Mouse (Mus musculus): Measurements from ENCODE around the gene Snapc2. TPM values are rescaled to one million over a fixed set of nuclear protein-coding genes. Genes with fewer than 3 reads are reported as not detected.

Snapc2 gene
- polyA plus RNA-seq, 1 experiment from 2014 or later, result 62.7 TPM

DNA sequence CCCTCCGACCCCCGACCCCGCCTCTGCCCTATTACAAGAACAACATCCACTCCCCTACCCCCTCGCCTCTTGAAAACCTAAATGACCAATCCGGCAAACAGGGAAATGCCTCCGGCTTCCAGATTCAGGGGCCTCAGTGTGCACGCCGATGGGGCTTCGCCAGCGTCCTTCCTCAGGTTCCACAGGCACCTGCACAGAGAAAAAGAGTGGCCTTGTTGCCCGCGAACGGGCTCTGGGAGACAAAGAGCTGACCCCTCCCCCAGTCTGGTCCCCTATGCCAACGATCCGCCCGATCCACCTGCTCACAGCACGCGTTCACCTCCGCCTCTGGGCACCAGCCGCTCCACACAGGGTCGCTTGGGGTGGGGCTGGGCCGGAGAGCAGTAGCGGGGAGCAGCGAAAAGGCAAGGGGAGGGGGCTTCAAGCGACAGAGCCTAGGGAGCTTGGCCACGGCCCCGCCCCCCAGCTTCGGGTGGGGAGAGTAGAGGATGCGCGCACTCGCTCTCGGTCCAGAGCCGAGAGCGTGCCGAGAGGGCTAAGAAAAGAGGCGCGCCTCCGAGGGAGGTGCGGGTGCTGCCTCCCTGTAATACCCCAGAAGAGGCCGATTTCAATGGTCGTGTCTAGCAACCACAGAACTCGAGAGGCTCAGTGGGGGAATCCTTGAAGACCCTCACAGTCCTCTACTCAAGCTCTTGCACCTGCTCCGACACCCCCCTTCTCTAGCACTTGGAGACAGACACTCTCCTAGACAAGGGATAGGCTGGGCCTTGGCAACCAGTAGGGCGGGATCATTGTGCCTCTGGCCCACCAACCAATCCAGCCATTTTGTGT, 35.9 kb upstream of the Snapc2 start, which contains the start of gene Prr36:
Prr36 (minus strand) TSS at position 669 of the 831 bp plus-strand sequence.
- H3K27me3 ChIP-seq, result no peaks in the 10 kb centered on the region
- WGBS, result 1% methylated on average over 44 of the region's 44 CpGs

DNA sequence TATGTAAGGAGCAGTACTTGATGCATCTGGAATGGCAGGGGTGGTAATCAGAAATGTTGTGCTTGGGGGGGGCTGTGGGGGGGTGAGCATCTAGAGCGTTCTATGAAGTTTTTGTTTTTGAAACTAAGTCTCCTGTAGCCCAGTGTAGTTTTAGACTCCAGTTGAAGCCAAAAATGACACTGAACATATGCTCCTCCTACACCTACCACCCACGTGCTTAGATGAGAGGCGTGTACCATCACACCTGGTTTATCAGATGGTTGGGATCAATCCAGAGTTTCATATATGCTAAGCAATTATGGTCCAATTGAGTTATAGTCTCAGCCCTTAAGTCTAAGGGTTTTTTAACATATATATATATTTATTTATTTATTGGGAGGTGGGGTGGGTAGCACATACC, 33.3 kb upstream of the Snapc2 start:
- Histone ChIP-seq H3K9me3 (no peaks in the 10 kb centered on the region), H3K4me1 (replicated peaks) (peaks cover 15% of the 10 kb centered on the region), H3K36me3 (0 out of 2 replicates have a peak, but pooled peaks cover 7% of the 10 kb centered on the region), H3K9ac (replicated peaks) (no peak overlapping the region), H3K27ac (no peak overlapping the region), H3K27me3 (no peaks in the 10 kb centered on the region), H3K4me3 (replicated peaks) (no peak overlapping the region), H3K4me2 (replicated peaks) (no peak overlapping the region)
- 95% methylated on average over 3 of the region's 3 CpGs for WGBS
- no peak for ATAC-seq

More for the DNA sequence above, 35.9 kb upstream of the Snapc2 start, which contains the start of gene Prr36:
- peak; percentile 95 for ATAC-seq
- Histone ChIP-seq H3K9me3 (no peaks in the 10 kb centered on the region), H3K4me3 (replicated peaks) (peak within 1 kb of the TSS; percentile 64), H3K36me3 (0 out of 2 replicates have a peak, but pooled peaks cover 13% of the 10 kb centered on the region), H3K4me2 (replicated peaks) (peak within 1 kb of the TSS; percentile 93), H3K9ac (replicated peaks) (peak within 1 kb of the TSS; percentile 90), H3K4me1 (replicated peaks) (peaks cover 35% of the 10 kb centered on the region), H3K27ac (peak within 1 kb of the TSS; percentile 97)

DNA sequence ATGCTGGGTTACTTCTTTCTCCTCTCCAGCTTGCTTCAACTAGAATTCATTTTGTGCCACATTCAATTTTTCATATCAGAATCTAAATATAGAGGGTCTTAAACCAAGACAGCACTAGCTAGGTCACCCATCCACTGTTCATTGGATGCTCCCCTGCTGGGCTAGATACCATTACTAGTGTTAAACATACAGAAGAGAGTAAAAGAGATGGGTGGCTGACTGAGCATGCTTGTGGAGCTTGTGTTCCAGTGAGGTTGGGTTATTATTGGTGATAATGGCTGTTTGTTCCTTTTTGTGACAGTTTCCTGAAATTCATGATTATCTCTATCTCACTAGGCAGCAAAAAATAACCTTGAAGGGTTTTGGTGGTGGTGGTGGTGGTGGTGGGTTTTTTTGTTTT, 30.8 kb upstream of the Snapc2 start:
- H3K27ac ChIP-seq, result no peak overlapping the region
- peaks cover 5% of the 10 kb centered on the region; the same call in 1 of the 2 replicates for H3K4me1 ChIP-seq (replicated peaks)
- no peaks in the 10 kb centered on the region for H3K9me3 ChIP-seq
- H3K36me3 ChIP-seq, result no peaks in the 10 kb centered on the region
- peaks cover 14% of the 10 kb centered on the region for H3K27me3 ChIP-seq
- no peak overlapping the region for H3K9ac ChIP-seq (replicated peaks)
- ATAC-seq, result no peak
- no peak overlapping the region for H3K4me2 ChIP-seq (replicated peaks)
- no peak overlapping the region for H3K4me3 ChIP-seq (replicated peaks)

DNA sequence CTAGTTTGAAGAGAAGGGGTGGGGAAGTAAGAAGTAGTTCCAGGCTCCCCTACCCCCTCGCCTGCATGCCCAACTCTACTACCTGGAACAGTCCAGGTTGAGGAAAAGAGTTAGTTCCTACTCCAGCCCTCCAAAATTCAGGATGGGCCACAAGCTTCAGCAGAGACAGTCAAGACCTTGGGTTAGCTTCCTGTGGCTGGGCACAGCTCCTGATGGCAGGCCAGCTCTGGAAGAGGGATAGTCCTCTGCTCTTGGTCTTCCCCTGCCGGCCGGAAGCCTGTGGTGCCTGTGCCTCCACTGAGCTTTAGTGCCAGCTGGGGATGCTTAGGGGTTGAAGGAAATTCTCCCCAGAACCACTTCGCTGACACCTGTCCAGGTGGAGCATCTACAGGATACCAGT, 26.6 kb upstream of the Snapc2 start:
- peaks cover 5% of the 10 kb centered on the region; the same call in 1 of the 2 replicates for H3K4me1 ChIP-seq (replicated peaks)
- 26% methylated on average over 4 of the region's 4 CpGs for WGBS
- H3K9ac ChIP-seq (replicated peaks), result 0 out of 2 replicates have a peak overlapping the region, but pooled peaks have one; percentile 25
- peaks cover 25% of the 10 kb centered on the region for H3K27me3 ChIP-seq
- no peaks in the 10 kb centered on the region for H3K9me3 ChIP-seq
- H3K36me3 ChIP-seq, result no peaks in the 10 kb centered on the region
- H3K4me2 ChIP-seq (replicated peaks), result peak overlapping the region; percentile 36; the same call in 1 of the 2 replicates
- H3K4me3 ChIP-seq (replicated peaks), result no peak overlapping the region
- H3K27ac ChIP-seq, result no peak overlapping the region
- peak; percentile 56; the same call in 1 of the 2 replicates for ATAC-seq

DNA sequence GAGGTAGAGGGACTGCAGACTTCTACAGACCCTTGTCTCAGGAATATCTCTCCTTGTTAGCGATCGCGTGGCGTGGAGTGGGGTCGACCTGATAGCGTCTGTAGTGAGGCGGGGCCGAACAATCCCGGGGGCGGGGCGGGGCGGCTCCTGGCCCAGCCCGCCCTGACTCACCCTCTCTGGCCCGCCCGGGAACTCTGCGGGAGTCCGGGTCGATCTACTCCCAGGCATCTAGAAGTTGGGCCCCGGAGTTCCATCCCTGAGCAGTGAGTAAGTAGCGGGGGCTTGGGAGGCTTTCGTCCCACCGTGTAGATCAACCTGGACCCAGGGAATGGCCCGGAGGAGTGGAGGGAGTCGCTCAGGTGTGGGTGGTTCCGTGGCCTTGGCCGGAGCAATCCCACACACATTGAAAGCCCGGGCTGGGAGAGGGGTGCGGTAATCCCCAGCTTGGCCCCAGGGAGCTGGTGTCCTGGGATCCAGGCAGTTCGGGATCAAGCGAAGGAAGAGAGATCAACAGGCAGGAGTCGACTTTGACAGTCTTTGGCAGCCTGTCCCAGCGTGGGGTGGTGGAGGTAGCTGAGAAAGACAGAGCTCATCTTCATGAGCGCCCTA, 26.0 kb upstream of the Snapc2 start, which contains the start of gene Lrrc8e:
Lrrc8e (plus strand) TSS at position 89 of the 609 bp plus-strand sequence.
- Histone ChIP-seq H3K9me3 (no peaks in the 10 kb centered on the region), H3K27ac (no peak within 1 kb of the TSS), H3K4me2 (replicated peaks) (peak within 1 kb of the TSS; percentile 36), H3K9ac (replicated peaks) (0 out of 2 replicates have a peak within 1 kb of the TSS, but pooled peaks have one; percentile 25), H3K27me3 (peaks cover 25% of the 10 kb centered on the region), H3K36me3 (no peaks in the 10 kb centered on the region), H3K4me3 (replicated peaks) (0 out of 2 replicates have a peak within 1 kb of the TSS, but pooled peaks have one; percentile 8), H3K4me1 (replicated peaks) (peaks cover 5% of the 10 kb centered on the region; the same call in 1 of the 2 replicates)
- ATAC-seq, result peak; percentile 55
- 4% methylated on average over 33 of the region's 33 CpGs for WGBS

DNA sequence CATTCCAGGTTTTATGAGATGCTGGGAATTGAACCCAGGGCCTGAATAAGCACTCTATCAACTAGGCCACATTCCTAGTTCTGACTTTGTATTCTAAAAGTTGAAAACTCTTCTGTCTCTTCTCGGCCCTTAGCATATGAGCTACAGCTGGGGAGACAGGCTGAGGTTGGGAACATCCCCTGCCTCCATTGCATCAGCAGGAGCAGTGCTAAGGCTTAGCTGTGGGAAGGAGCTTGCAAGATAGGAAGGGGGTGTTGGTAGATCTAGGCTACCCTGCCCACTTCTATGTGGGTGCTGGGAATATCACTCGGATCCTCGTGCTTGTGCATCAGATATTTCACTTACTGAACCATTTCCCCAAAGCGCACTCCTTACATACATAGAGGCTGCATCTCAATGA, 25.0 kb upstream of the Snapc2 start:
- 95% methylated on average over 4 of the region's 4 CpGs for WGBS
- ATAC-seq, result no peak
- peaks cover 5% of the 10 kb centered on the region; the same call in 1 of the 2 replicates for H3K4me1 ChIP-seq (replicated peaks)

DNA sequence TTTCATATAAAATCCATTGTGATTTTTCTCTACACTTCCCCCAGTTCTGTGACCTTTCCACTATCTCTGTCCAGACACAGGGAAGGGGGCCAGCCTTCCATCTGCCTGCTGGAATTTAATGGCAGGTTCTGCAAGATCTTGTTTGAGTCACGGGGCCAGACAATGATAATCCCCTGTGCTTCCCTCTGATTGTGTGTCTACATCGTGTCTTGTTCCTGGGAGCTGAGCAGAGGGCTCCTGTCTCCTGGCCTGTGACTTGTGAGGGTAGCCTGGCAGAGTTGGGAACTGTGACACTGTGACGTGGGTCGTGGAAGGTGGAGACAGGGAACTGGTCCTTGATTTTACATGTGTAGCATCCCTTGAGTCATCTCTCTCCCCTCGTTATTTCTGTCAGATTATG, 23.1 kb upstream of the Snapc2 start:
- peaks cover 25% of the 10 kb centered on the region for H3K27me3 ChIP-seq
- H3K36me3 ChIP-seq, result no peaks in the 10 kb centered on the region
- WGBS, result 65% methylated on average over 5 of the region's 5 CpGs
- H3K4me1 ChIP-seq (replicated peaks), result peaks cover 5% of the 10 kb centered on the region; the same call in 1 of the 2 replicates
- no peak for ATAC-seq
- no peak overlapping the region for H3K4me2 ChIP-seq (replicated peaks)
- H3K27ac ChIP-seq, result no peak overlapping the region
- H3K9ac ChIP-seq (replicated peaks), result no peak overlapping the region
- no peaks in the 10 kb centered on the region for H3K9me3 ChIP-seq
- H3K4me3 ChIP-seq (replicated peaks), result no peak overlapping the region

More for the DNA sequence above, 25.0 kb upstream of the Snapc2 start:
- Histone ChIP-seq H3K9ac (replicated peaks) (no peak overlapping the region), H3K27me3 (peaks cover 25% of the 10 kb centered on the region), H3K36me3 (no peaks in the 10 kb centered on the region), H3K4me3 (replicated peaks) (no peak overlapping the region), H3K4me2 (replicated peaks) (no peak overlapping the region), H3K9me3 (no peaks in the 10 kb centered on the region), H3K27ac (no peak overlapping the region)

DNA sequence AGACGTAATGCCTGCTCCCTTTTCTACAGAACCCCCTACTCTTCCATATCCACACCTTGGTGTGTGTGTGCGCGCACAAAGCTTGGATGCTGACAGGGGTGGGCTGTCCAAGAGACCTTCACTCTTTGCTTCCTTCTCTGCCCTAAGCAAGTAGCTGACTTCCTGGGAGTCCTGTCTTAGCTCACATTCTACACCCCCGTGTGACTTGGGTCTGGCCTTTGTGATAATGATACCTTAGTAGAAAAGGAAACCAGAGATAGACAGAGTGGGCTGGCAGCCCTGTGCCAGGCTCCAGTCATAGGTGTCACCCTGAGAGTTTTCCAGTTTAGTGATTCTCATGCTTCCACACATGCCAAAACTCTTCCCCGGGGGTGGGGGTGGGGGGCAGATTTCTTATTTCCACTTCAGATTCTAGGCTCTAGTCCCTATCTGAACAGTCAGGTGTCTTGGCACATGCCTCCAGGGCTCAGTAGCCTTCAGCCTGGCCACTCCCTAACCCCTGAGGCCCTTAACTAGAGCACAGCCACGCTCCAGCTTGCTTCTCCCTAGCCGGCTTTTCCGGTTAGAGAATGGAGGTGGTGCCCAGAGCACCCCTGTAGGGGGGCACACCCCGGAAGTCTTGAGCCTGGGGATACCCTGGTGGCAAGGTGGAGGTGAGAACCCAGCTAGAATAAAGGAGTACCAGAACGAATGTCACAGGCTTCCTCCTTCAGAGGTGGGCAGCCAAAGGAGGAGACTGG, 22.1 kb upstream of the Snapc2 start:
- Histone ChIP-seq H3K9ac (replicated peaks) (no peak overlapping the region), H3K36me3 (no peaks in the 10 kb centered on the region), H3K9me3 (no peaks in the 10 kb centered on the region), H3K27me3 (peaks cover 24% of the 10 kb centered on the region), H3K27ac (no peak overlapping the region), H3K4me1 (replicated peaks) (peaks cover 5% of the 10 kb centered on the region; the same call in 1 of the 2 replicates), H3K4me3 (replicated peaks) (no peak overlapping the region), H3K4me2 (replicated peaks) (no peak overlapping the region)
- 69% methylated on average over 10 of the region's 10 CpGs for WGBS
- ATAC-seq, result no peak

DNA sequence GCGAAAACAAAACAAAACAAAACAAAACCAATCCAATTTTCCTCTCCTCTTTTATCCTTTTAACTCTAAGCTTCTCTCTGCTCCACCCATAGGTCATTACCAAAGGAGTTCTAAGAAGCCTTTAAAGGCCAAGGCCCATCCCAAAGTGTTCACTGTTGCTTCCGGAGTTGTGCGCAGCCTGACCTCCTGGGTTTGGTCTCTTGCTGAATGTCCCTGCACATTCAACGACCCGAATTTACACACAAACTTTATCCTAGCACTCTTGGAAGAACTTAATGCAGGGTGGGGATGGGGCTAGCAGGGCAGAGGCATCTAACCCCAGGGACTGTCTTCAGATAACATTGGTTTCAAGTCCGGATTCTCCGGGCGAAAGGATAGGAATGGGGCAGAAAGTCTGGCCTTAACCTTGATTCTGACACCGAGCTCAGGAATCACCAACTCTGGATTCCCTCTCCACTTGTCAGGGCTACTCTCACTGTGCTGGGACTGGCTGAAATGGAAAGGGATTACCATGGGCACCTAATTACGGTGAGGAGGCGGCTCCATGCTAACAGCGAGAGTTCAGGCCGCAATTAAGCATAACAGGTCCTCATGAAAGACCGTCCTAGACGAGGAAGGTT, 15.0 kb upstream of the Snapc2 start:
- H3K9me3 ChIP-seq, result no peaks in the 10 kb centered on the region
- peak overlapping the region; percentile 85 for H3K4me3 ChIP-seq (replicated peaks)
- H3K36me3 ChIP-seq, result peaks cover 17% of the 10 kb centered on the region
- H3K4me2 ChIP-seq (replicated peaks), result peak overlapping the region; percentile 61
- peak overlapping the region; percentile 95 for H3K27ac ChIP-seq
- 20% methylated on average over 15 of the region's 15 CpGs for WGBS
- peak overlapping the region; percentile 71 for H3K9ac ChIP-seq (replicated peaks)
- peaks cover 37% of the 10 kb centered on the region for H3K4me1 ChIP-seq (replicated peaks)
- no peaks in the 10 kb centered on the region for H3K27me3 ChIP-seq
- peak; percentile 4 for ATAC-seq

DNA sequence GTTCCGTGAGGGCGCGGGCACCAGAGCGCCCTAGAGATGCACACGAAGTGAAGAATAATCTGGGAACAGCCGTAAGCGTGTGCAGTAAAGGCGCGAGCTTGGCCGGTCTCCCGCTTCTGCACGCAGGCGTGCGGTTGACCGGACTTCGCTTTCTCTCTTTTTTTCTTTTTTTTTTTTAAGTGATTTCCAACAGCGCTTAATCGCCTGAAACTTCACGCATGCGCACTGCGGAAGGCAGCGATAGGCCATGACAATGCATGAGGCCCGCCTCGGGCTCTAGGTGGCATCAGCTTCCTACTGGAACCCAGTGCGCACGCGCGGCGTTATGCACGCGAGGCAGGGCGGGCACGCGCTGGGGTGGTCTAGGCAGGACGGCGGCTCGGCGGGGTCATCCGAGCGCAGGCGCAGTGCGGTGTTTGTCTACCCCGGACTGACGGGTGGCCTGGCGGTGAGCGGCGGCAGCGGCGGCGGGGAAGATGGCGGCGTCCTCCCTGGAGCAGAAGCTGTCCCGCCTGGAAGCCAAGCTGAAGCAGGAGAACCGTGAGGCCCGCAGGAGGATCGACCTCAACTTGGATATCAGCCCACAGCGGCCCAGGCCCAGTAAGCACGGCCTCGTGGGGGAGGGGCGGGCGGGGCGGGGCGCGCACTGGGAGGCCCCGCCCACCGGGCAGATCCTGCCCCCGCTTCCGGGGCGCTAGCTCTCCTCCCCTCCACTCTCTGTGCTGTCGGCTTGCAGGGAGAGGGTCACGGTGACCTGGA, 14.3 kb upstream of the Snapc2 start, which contains the start of the genes Map2k7 and Gm49320:
Map2k7 (plus strand) TSS at position 307 of the 759 bp plus-strand sequence.
Gm49320 (plus strand) TSS at position 432 of the 759 bp plus-strand sequence.
- under 1% methylated on average over 70 of the region's 71 CpGs for WGBS

More for the DNA sequence above, 14.3 kb upstream of the Snapc2 start, which contains the start of the genes Map2k7 and Gm49320:
- peak within 1 kb of the TSS; percentile 80 for H3K9ac ChIP-seq (replicated peaks)
- no peaks in the 10 kb centered on the region for H3K9me3 ChIP-seq
- ATAC-seq, result peak; percentile 94
- H3K27me3 ChIP-seq, result no peaks in the 10 kb centered on the region
- H3K27ac ChIP-seq, result peak within 1 kb of the TSS; percentile 95
- H3K4me2 ChIP-seq (replicated peaks), result peak within 1 kb of the TSS; percentile 77
- peaks cover 37% of the 10 kb centered on the region for H3K4me1 ChIP-seq (replicated peaks)
- H3K4me3 ChIP-seq (replicated peaks), result peak within 1 kb of the TSS; percentile 85
- peaks cover 24% of the 10 kb centered on the region for H3K36me3 ChIP-seq
